Mouse (Mus musculus): Measurements from ENCODE around the gene Poldip2. TPM values are rescaled to one million over a fixed set of nuclear protein-coding genes. Genes with fewer than 3 reads are reported as not detected.

The Poldip2 gene
- polyA plus RNA-seq, 1 experiment from 2014 or later: 65.8 TPM

- TF ChIP-seq CTCF (IDR thresholded peaks at IDR 0.05; ENCODE audit: low read depth): no peak
- Histone ChIP-seq H3K9ac (ENCODE audit: low read depth, low read length) (peak overlapping the region; percentile 73), H3K27ac (ENCODE audit: low read depth, low read length) (peak overlapping the region; percentile 93), H3K4me1 (replicated peaks; ENCODE audit: control insufficient read depth, insufficient read depth, low read length) (peaks cover 7% of the 10 kb centered on the region), H3K4me3 (ENCODE audit: low read depth, low read length) (peak overlapping the region; percentile 71), H3K4me2 (replicated peaks; ENCODE audit: low read depth) (peak overlapping the region; percentile 92), H3K9me3 (ENCODE audit: control insufficient read depth) (no peaks in the 10 kb centered on the region), H3K27me3 (replicated peaks; ENCODE audit: control insufficient read depth, insufficient read depth, low read length) (no peaks in the 10 kb centered on the region), H3K36me3 (ENCODE audit: control insufficient read depth, insufficient read depth) (no peaks in the 10 kb centered on the region)
- no peak for ATAC-seq
- 71% methylated on average over 23 of the region's 23 CpGs for WGBS
Observed at GRCm38 (mm10) chr11:78466242-78466912, 45.6 kb upstream of the Poldip2 start.

- Histone ChIP-seq H3K9ac (ENCODE audit: low read depth, low read length) (no peak overlapping the region), H3K4me2 (replicated peaks; ENCODE audit: low read depth) (no peak overlapping the region), H3K4me3 (ENCODE audit: low read depth, low read length) (no peak overlapping the region), H3K27me3 (replicated peaks; ENCODE audit: control insufficient read depth, insufficient read depth, low read length) (no peaks in the 10 kb centered on the region), H3K4me1 (replicated peaks; ENCODE audit: control insufficient read depth, insufficient read depth, low read length) (peaks cover 7% of the 10 kb centered on the region), H3K9me3 (ENCODE audit: control insufficient read depth) (no peaks in the 10 kb centered on the region), H3K27ac (ENCODE audit: low read depth, low read length) (peak overlapping the region; percentile 46; the same call in 1 of the 2 replicates), H3K36me3 (ENCODE audit: control insufficient read depth, insufficient read depth) (no peaks in the 10 kb centered on the region)
- WGBS: 74% methylated on average over 7 of the region's 7 CpGs
- ATAC-seq: no peak
- no peak for TF ChIP-seq CTCF (IDR thresholded peaks at IDR 0.05; ENCODE audit: low read depth)
Observed at GRCm38 (mm10) chr11:78467515-78467914, 44.5 kb upstream of the Poldip2 start.

- ATAC-seq: no peak
- H3K36me3 ChIP-seq (ENCODE audit: control insufficient read depth, insufficient read depth): no peaks in the 10 kb centered on the region
- no peak for TF ChIP-seq CTCF (IDR thresholded peaks at IDR 0.05; ENCODE audit: low read depth)
- H3K27me3 ChIP-seq (replicated peaks; ENCODE audit: control insufficient read depth, insufficient read depth, low read length): no peaks in the 10 kb centered on the region
- 51% methylated on average over 3 of the region's 3 CpGs for WGBS
- H3K9ac ChIP-seq (ENCODE audit: low read depth, low read length): no peak overlapping the region
- H3K4me2 ChIP-seq (replicated peaks; ENCODE audit: low read depth): no peak overlapping the region
- H3K9me3 ChIP-seq (ENCODE audit: control insufficient read depth): no peaks in the 10 kb centered on the region
- H3K27ac ChIP-seq (ENCODE audit: low read depth, low read length): peak overlapping the region; percentile 46; the same call in 1 of the 2 replicates
- peaks cover 5% of the 10 kb centered on the region for H3K4me1 ChIP-seq (replicated peaks; ENCODE audit: control insufficient read depth, insufficient read depth, low read length)
- H3K4me3 ChIP-seq (ENCODE audit: low read depth, low read length): no peak overlapping the region
Observed at GRCm38 (mm10) chr11:78467932-78468331, 44.1 kb upstream of the Poldip2 start.

- Histone ChIP-seq H3K4me2 (replicated peaks; ENCODE audit: low read depth) (no peak overlapping the region), H3K4me3 (ENCODE audit: low read depth, low read length) (no peak overlapping the region), H3K36me3 (ENCODE audit: control insufficient read depth, insufficient read depth) (no peaks in the 10 kb centered on the region), H3K9me3 (ENCODE audit: control insufficient read depth) (no peaks in the 10 kb centered on the region), H3K27me3 (replicated peaks; ENCODE audit: control insufficient read depth, insufficient read depth, low read length) (no peaks in the 10 kb centered on the region), H3K27ac (ENCODE audit: low read depth, low read length) (no peak overlapping the region), H3K4me1 (replicated peaks; ENCODE audit: control insufficient read depth, insufficient read depth, low read length) (no peaks in the 10 kb centered on the region), H3K9ac (ENCODE audit: low read depth, low read length) (no peak overlapping the region)
- no peak for ATAC-seq
- WGBS: 89% methylated on average over 10 of the region's 10 CpGs
- TF ChIP-seq CTCF (IDR thresholded peaks at IDR 0.05; ENCODE audit: low read depth): no peak
Observed at GRCm38 (mm10) chr11:78471326-78472103, 40.5 kb upstream of the Poldip2 start.

DNA sequence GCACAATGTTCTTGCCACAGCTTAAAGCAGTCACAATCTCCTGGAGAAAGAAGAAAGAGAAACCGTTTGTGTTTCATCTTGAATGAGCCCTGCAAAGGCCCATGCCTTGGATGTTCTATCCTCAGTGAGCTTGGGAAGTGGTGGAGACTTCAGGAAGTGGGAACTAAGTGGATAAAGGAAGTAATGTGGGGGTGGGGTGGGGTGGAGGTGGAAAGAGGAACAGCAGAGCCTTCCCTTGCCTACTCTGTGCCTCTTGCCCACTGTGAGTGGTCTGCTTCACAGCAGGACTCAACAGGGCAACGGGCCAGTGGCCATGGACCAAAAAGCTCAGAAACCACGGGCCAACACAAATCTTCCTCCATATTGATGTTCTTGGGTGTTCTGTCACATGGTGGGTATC lies 36.7 kb upstream of the Poldip2 start:
- H3K4me2 ChIP-seq (replicated peaks; ENCODE audit: low read depth): no peak overlapping the region
- H3K4me1 ChIP-seq (replicated peaks; ENCODE audit: control insufficient read depth, insufficient read depth, low read length): no peaks in the 10 kb centered on the region
- H3K9ac ChIP-seq (ENCODE audit: low read depth, low read length): no peak overlapping the region
- 0 out of 2 replicates have a peak, but pooled peaks cover 3% of the 10 kb centered on the region for H3K27me3 ChIP-seq (replicated peaks; ENCODE audit: control insufficient read depth, insufficient read depth, low read length)
- TF ChIP-seq CTCF (IDR thresholded peaks at IDR 0.05; ENCODE audit: low read depth): no peak
- H3K27ac ChIP-seq (ENCODE audit: low read depth, low read length): no peak overlapping the region
- no peak for ATAC-seq
- no peaks in the 10 kb centered on the region for H3K9me3 ChIP-seq (ENCODE audit: control insufficient read depth)
- H3K4me3 ChIP-seq (ENCODE audit: low read depth, low read length): no peak overlapping the region
- no peaks in the 10 kb centered on the region for H3K36me3 ChIP-seq (ENCODE audit: control insufficient read depth, insufficient read depth)
- 70% methylated on average over 3 of the region's 3 CpGs for WGBS

GRCm38 (mm10) chr11:78483639-78484038 lies 28.4 kb upstream of the Poldip2 start:
- no peak overlapping the region for H3K27ac ChIP-seq (ENCODE audit: low read depth, low read length)
- ATAC-seq: no peak
- H3K36me3 ChIP-seq (ENCODE audit: control insufficient read depth, insufficient read depth): no peaks in the 10 kb centered on the region
- H3K4me2 ChIP-seq (replicated peaks; ENCODE audit: low read depth): no peak overlapping the region
- no peak overlapping the region for H3K4me3 ChIP-seq (ENCODE audit: low read depth, low read length)
- H3K4me1 ChIP-seq (replicated peaks; ENCODE audit: control insufficient read depth, insufficient read depth, low read length): no peaks in the 10 kb centered on the region
- TF ChIP-seq CTCF (IDR thresholded peaks at IDR 0.05; ENCODE audit: low read depth): no peak
- peaks cover 26% of the 10 kb centered on the region for H3K27me3 ChIP-seq (replicated peaks; ENCODE audit: control insufficient read depth, insufficient read depth, low read length)
- H3K9me3 ChIP-seq (ENCODE audit: control insufficient read depth): no peaks in the 10 kb centered on the region
- H3K9ac ChIP-seq (ENCODE audit: low read depth, low read length): no peak overlapping the region
- 53% methylated on average over 7 of the region's 7 CpGs for WGBS
